Mouse (Mus musculus) cerebellum, adult 9-11 months (tissue): ENCODE results near the gene Clip2.
A peak's percentile ranks its signal among the peaks of the same experiment; 100 is the strongest.
"Not testable (repeated sequence)": the region's sequence is repeated elsewhere in the genome, so short reads cannot be mapped to it uniquely, and the experiment has no call there.

Experiments used
- DNase-seq: peaks from one replicate; pipeline ENCODE4 v3.0.0; 2022

The Clip2 gene

DNA sequence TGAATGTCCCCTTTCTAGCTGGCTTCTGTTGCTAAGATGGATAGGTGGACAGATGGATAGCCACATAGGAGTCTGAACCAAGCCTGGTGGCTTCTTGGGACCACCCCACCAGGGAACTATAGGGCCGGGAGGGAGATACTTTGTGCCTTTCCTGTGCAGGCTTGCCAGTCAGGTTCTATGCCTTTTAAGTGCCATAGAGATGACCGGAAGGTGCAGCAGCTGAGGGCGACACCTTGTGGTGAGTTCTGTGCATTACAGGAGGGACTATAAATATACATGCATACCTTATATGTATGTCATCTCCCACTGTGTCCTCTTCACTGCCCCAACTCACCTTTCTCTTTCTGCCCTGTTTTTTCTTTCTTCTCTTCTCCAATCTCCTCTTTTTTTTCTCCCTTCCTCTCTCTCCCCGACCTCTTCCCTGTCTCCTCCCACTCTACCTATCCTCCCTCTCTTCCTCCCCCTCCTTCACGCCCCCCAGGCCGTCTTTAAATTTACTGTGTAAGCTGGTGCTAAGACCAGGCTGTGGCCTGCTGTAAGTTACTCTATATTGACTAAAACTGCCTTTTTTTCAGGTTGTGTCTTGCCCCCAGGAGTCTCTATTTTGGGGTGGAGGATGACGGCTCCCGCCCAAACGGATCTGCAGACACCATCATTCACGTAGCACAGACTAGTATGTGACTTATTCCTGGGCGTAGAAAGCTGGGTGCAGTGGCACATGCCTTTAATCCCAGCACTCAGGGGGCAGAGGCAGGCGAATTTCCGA, 66.2 kb downstream of the Clip2 start:
- DNase-seq: peak; percentile 56

DNA sequence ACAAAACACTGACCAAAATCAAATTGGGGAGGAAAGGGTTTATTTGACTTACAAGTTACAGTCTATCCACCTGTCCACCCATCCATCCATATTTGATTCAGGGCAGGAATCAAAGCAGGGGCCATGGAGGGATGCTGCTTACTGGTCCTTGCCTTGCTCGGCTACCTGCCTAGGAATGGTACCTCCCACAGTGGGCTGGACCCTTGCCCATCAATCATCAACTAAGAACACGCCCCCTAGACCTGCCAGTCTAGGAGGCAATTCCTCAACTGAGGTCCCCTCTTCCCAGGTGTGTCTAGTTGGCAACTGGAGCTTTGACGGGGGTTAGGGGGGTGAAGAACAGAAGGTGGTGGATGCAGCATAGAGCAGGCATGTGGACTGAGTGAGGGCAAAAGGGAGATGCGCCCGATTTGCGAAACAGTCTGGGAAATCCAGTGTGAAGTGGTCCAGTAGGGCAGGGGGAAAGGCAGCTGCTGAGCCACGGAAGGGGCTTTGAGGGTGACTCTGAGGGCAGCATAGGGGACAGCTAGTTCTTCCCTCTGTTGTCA, 67.0 kb downstream of the Clip2 start:
- no peak for DNase-seq

DNA sequence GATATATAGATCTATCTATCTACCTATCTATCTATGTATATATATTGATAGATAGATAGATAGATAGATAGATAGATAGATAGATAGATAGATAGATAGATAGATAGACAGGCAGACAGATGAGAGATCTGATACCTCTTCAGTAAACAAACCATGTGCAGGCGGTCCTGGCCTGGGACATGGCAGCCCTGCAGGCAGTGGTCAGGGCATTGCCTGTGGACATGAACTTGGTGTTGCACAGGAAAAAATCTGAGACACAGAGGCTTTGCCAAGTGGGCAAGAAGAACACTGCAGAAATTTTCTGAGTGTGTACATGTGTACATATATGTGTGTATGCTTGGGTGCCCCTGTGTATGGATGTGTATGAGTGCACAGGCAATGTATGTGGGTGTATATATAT, 68.9 kb downstream of the Clip2 start:
- no peak for DNase-seq

DNA sequence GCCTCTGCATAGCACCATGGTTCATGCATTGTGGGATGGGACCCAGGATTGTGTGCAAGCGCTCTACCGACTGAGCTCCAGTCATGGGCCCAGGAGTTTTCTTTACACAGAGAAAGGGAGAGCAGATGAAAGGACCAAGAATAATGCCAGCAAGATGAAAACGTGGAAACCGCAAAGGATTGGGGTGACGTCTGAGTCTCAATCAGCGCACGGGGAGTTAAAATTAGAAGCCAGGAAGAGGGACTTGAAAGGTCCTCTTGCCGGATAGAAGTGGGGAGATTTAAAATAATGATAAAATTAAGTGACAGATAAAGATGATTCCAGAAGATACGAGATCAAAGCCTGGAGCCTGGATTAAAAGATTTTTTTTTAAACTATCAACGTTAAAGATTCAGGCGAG, 69.9 kb downstream of the Clip2 start:
- DNase-seq: no peak

DNA sequence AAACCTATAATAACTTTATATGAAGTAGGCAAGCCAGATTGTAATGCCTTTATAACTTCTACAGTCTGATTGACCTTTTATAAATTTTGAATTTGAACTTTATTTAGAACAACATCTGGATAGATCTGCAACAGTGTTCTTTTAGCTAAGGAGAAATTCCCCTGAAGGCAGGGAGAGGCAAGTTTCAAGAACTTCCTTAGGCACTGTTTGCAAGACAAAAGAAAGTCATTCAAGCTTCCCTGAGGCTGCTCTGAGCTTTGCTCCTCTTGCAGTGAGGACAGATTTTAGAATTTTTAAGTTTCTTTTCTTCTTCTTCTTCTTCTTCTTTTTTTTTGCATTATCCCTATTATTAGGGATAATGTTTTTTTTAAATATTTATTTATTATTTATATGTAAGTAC, 73.3 kb downstream of the Clip2 start:
- DNase-seq: not testable (repeated sequence)

DNA sequence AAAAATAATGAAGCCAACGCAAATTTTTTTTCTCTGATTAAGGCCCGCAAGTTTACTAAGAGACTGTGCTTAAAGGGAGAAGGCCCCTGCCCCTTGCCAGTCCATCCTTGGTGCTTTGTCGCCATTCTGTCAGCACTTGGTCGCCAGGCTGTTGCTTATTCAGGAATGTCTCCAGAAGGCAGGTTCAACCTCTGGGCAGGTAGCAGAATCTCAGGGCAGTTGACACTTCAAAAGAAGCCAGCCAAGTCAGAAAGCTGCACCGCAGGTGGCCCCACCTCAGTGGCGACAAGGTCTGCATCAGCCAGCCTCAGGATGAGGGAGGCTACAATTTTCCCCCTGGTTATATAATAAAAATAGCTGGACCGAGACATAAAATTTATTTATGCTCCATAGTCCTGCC, 76.5 kb downstream of the Clip2 start:
- DNase-seq: not testable (repeated sequence)

DNA sequence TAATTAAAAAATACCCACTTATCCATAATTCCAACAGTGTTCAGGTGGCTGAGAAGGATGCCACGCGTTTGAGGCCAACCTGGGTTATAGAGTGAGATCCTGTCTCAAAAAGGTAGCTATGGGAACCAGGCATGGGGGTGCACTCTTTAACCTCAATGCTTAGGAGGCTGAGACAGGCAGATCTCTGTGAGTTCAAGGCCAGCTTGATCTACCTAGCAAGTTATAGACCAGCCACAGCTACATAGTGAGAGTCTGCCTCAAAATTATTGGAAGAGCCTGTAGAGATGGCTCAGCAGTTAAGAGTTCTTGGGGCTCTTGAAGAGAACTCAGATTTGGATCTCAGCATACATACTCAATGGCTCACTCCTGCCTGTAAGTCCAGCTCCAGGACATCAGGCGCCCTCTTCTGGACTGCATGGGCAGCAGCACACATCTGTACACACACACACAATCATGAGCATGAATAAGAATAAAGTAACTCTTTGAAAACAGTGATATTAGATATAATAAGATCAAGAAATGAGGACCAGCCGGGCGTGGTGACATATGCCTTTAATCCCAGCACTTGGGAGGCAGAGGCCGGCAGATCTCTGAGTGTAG, 77.1 kb downstream of the Clip2 start:
- DNase-seq: no peak

GRCm38 (mm10) chr5:134473902-134474301, 78.3 kb downstream of the Clip2 start:
- no peak for DNase-seq

- DNase-seq: no peak
Measured at GRCm38 (mm10) chr5:134470538-134471169, 81.6 kb downstream of the Clip2 start.

- no peak for DNase-seq
Measured at GRCm38 (mm10) chr5:134469559-134470150, 82.6 kb downstream of the Clip2 start.

DNA sequence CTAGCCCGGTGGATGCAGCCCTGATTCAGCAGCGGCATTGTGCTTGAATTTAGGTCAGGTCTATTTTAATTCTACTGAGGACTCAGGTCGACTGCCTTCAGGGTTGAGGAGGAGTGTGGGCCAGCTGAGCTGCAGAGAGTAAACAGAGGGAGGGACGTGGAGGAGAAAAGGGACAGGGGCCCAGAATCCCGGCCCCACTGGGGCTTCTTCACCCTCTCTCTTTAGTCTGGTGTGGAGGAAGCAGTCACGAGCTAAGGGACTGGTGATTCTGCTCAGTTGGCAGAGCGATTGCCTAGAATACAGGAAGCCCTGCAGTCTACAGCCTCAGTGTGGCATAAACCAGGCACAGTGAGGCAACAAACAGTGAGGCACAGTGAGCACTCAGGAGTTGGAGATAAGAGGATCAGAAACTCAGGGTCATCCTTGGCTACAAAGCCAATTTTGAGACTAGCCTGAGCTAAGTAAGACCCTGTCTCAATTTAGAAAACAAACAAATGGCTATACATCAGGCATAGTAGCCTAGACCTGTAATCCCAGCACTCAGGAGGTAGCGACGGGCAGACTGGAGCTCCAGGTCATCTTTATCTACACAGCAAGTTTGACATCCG, 84.0 kb downstream of the Clip2 start:
- DNase-seq: no peak

DNA sequence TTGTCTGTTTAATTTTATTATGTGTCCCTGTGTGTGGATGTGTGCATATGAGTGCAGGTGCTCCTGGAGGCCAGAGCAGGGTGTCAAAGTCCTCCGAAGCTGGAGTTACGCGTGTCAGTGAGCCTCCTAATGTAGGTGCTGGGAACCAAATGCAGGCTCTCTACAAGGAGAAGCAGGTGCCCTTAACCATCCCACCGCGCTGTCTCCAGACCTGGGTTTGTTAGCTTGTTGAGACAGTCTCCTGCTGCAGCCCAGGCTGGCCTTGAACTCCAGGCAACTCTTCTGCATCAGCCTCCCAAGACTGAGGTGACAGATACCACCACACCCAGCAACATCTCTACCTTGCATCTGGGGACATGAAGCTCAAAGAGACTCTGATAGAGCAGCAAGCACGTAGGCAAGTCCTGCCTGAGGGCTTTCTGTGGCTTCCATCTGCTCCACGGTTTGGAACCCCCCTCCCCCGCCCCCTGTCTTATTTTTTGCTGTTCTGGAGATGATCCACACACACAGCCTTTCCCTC, 85.1 kb downstream of the Clip2 start:
- no peak for DNase-seq

DNA sequence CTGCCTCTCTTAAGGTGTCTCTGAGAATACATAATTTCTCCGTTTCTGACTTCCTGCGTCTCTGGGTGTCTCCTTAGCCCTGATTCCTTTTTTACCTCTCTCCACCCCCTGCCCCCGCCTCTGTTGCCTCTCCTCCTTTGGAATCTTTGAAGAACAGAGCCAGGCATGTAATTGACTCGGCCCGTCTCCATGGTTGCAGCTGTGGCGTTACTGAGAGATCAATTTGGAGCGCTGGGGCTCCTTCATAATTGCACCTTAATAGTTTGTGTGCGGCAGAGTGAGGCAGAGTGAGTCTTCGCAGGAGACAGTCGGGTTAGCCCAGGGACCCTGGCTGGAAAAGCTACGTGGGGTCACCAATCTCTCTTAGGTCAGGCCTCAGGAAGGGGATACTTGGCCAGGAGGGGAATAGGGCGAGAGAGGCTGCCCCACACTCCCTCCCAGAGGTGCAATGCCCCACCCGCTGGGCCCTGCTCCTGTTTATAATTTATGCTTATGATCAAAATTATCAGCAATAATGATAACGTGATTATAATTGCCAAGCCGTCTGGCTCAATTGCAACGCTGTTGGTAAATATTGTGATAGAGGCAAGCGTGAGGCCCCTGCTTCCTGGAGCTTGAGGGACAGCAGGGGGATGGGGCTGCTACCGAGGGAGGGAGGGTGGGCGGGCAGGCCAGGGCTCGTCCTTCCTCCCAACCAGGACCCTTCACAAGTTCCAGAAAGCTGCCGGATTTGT, 85.8 kb downstream of the Clip2 start:
- DNase-seq: no peak

GRCm38 (mm10) chr5:134465197-134465596, 87.0 kb downstream of the Clip2 start:
- DNase-seq: no peak

GRCm38 (mm10) chr5:134464225-134464624, 88.0 kb downstream of the Clip2 start:
- DNase-seq: no peak

- DNase-seq: no peak
Measured at GRCm38 (mm10) chr5:134462731-134463130, 89.5 kb downstream of the Clip2 start.

- no peak for DNase-seq
Measured at GRCm38 (mm10) chr5:134462316-134462715, 89.9 kb downstream of the Clip2 start.

- no peak for DNase-seq
Measured at GRCm38 (mm10) chr5:134460546-134460945, 91.7 kb downstream of the Clip2 start.

DNA sequence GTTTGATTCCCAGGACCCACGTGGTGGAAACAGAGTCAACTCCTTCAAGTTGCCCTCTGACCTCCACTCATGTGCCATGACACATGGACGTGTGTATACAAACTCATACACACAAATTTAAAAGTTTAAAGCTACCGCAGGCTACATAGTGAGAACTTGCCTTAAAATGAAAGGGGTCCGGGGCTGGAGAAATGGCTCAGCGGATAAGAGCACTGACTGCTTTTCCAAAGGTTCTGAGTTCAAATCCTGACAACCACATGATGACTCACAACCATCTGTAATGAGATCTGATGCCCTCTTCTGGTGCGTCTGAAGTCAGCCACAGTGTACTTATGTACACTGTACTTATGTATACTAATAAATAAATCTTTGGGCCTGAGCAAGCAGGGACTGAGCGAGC, 93.1 kb downstream of the Clip2 start:
- no peak for DNase-seq

DNA sequence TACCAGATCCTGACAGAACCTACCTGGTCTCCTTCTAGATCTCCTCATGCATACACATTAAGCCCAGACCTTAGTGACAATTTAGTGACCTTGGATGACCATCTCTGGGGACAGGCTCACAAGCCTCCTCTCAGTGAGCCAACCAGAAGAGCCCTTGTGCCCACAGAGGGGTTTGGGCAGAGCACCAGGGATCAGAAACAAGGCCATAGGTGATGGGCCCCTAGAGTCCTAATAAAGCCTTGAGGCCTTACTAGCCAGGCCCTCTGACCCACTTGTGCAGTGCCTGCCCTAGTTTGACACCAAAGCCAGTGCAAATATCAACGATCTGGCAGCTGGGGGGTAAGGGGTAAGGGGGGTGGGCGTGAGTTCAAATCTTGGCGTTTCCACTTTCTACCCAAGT, 93.8 kb downstream of the Clip2 start:
- DNase-seq: no peak

- DNase-seq: no peak
Measured at GRCm38 (mm10) chr5:134457371-134457770, 94.9 kb downstream of the Clip2 start.

GRCm38 (mm10) chr5:134456503-134456962, 95.7 kb downstream of the Clip2 start, which contains the start of gene Gtf2ird1:
Gtf2ird1 (minus strand) TSS chr5:134456716.
- DNase-seq: peak; percentile 84
